Mouse (Mus musculus): ENCODE data around the gene Pmfbp1.

DNA sequence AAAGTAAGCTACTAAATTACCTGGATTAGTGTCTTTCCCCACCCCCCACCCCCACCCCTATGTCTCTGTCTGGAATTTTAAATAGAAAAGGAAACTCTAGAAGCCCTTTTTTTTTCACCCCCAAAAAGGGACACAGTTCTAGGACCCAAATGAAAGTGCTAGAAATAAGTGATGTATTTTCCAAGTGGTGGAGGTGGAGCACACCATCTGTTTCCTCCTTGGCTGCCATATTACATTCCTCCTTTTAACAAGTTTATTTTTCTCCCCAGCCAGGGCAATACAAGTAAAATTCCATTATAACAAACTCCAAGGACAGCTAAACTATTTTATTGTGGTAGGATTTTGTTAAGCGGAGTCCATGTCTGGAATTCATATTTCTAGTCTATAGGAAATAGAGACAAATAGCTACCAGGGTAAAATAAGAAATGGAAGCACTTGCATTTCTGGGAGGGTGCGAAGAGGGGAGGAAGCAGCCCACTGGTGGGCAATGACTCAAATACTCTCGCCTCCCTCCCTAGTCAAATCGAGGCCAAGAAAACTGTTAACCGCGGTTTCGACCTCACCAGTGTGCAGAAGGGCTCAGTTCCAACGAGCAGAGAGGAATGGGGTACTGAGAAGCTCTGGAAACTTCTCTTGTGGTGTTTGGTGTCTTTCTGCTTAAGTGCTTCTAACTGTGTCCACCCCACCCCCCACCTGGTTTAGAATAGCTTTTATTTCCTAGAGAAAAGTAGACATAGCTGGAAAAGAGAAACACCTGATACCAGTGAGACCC lies 49.1 kb downstream of the Pmfbp1 start:
- TF ChIP-seq CTCF (IDR thresholded peaks at IDR 0.05; ENCODE audit: low read depth, low read length) (no peak), EP300 (IDR thresholded peaks at IDR 0.05; ENCODE audit: insufficient read depth, low read depth, low read length) (no peak), POLR2A (IDR thresholded peaks at IDR 0.05; ENCODE audit: insufficient read depth, low read length) (no peak)
